Mouse (Mus musculus): Measurements from ENCODE around the gene Akap8. TPM values are rescaled to one million over a fixed set of nuclear protein-coding genes. Genes with fewer than 3 reads are reported as not detected.

Gene Akap8
- total RNA-seq, 2 experiments from 2014 or later: 90.9 to 94.2 TPM

DNA sequence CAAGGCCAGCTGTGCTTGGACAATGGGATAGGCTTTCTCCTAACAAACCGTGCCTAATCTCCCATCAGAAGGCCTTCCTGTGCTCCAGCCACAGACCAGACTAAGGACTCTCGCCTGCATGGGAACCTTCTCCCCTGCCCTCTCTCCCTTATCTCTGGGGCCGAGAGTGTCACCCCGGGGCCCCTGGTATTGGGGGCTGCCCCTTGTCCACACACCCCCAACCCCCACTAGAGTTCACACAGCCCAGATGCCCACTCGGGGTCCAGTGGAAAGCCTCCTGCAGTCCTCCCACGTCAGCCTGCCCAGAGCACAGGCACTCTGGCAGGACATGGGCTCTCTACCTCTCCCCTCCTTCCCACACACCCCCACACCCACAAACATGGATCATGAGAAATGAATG lies 63.1 kb downstream of the Akap8 start:
- DNase-seq (ENCODE audit: extremely low spot score in 1 of 2, low spot score in 2 of 2): no peak
- intact Hi-C loops (cut with DNase I): no loop called here

DNA sequence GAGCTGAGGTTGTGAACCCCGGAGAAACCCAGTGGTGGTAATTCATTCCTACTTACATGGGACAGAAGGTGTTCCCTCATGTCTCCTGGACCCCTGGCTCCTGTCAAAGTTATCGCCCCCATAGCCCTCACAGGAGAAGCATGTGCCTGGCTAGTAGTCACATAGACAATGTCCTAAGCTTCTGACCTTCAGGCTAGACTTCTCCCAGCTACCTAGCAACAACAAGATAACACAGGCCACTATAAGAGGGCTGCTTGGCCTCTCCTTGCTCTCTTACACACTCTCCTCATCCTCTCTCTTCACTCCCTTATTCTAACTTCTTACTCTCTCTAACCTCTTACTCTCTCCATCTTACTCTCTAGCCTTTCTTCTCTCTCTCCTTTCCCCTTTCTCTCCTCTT lies 63.6 kb downstream of the Akap8 start:
- no peak for DNase-seq (ENCODE audit: extremely low spot score in 1 of 2, low spot score in 2 of 2)
- intact Hi-C loops (cut with DNase I): no loop called here

GRCm38 (mm10) chr17:32256896-32257295 lies 64.1 kb downstream of the Akap8 start:
- DNase-seq (ENCODE audit: extremely low spot score in 1 of 2, low spot score in 2 of 2): no peak
- intact Hi-C loops (cut with DNase I): no loop called here

Other genes with a start within 250 kb of the Akap8 start
- 10 to 100 TPM; 18.3 to 18.5 TPM for gene Notch3, start 154.4 kb downstream of the Akap8 start, total RNA-seq (2021)
- under 1 TPM; 0.17 to 0.32 TPM for gene Ephx3, start 131.7 kb downstream of the Akap8 start, total RNA-seq (2021)
- gene Brd4, start 36.5 kb downstream of the Akap8 start, total RNA-seq (2021): 100 to 1,000 TPM; 115 to 123 TPM
- 100 to 1,000 TPM; 128 to 135 TPM for gene Akap8l, start 29.4 kb upstream of the Akap8 start, total RNA-seq (2021)
- gene Wiz, start 68.2 kb upstream of the Akap8 start, total RNA-seq (2021): 10 to 100 TPM; 91.6 to 99.3 TPM
- gene Rasal3, start 82.3 kb upstream of the Akap8 start, total RNA-seq (2021): 1 to 10 TPM; 2.9 to 3.4 TPM
- not detected for gene Pglyrp2, start 102.9 kb upstream of the Akap8 start, total RNA-seq (2021)
- under 1 TPM; 0.36 to 0.41 TPM for gene Cyp4f39, start 131.5 kb upstream of the Akap8 start, total RNA-seq (2021)
- 1 to 10 TPM; 3.2 to 3.8 TPM for gene Cyp4f17, start 184.8 kb upstream of the Akap8 start, total RNA-seq (2021)
- gene Cyp4f16, start 215.3 kb upstream of the Akap8 start, total RNA-seq (2021): 1 to 10 TPM; 4.9 to 6.0 TPM